Comparison of ENCODE assay signal across 19 mouse cellular contexts in genomic region chr19:43510436-43511220, GRCm38 (mm10). TPM values are rescaled to one million over a fixed set of nuclear protein-coding genes. Genes with fewer than 3 reads are reported as not detected.
DNase-seq lines count a peak whose midpoint lies in the region; ATAC-seq and TF ChIP-seq lines count a peak whose summit lies in the region.
"Had no signal": no experiment of that assay in that cellular context is flagged by ENCODE, and none has a peak within 500 bp of the region (broad histone marks: within the 10 kb centered on the region; RNA-seq: fewer than 3 reads in every experiment).

No protein-coding gene starts in this region.

- H3K36me3 ChIP-seq in liver, postnatal 0 days (replicated peaks; ENCODE audit: insufficient read depth, low read length), result peaks cover 52% of the 10 kb centered on the region
- peaks cover 45% of the 10 kb centered on the region for H3K36me3 ChIP-seq in macrophage (ENCODE audit: inconsistent target)
- H3K36me3 ChIP-seq in kidney, embryonic 14.5 days (ENCODE audit: control insufficient read depth, insufficient read depth, low read length), result peaks cover 31% of the 10 kb centered on the region

- no peak for TF ChIP-seq CTCF in gastrocnemius, adult 2 months (IDR thresholded peaks at IDR 0.05)
- TF ChIP-seq CTCF in liver, postnatal 0 days (IDR thresholded peaks at IDR 0.05; ENCODE audit: low read depth), result no peak

- WGBS in liver, postnatal 0 days (ENCODE audit: insufficient replicate concordance), result 77% methylated on average over 14 of the region's 14 CpGs
- 97% methylated on average over 14 of the region's 14 CpGs for WGBS in macrophage (ENCODE audit: missing documents)
- 93% methylated on average over 14 of the region's 14 CpGs for WGBS in kidney, embryonic 14.5 days

- H3K4me3 ChIP-seq in gastrocnemius, adult 2 months, result no peak overlapping the region
- H3K4me3 ChIP-seq in liver, postnatal 0 days (ENCODE audit: low read depth, low read length), result no peak overlapping the region
- no peak overlapping the region for H3K4me3 ChIP-seq in macrophage (ENCODE audit: inconsistent target)
- H3K4me3 ChIP-seq in kidney, embryonic 14.5 days (ENCODE audit: low read length), result no peak overlapping the region
- H3K4me3 ChIP-seq: embryonic facial prominence, embryonic 15.5 days; erythroblast, embryonic 14.5 days; forebrain, embryonic 10.5 days; heart, adult 2 months; heart, embryonic 12.5 days; hindbrain, embryonic 10.5 days had no signal

- intact Hi-C loops in gastrocnemius, adult 2 months (cut with DNase I), result no loop called here

- ATAC-seq in liver, postnatal 0 days, result no peak
- no peak for ATAC-seq in kidney, embryonic 14.5 days (ENCODE audit: low FRiP score, low TSS enrichment)
- ATAC-seq: forebrain, embryonic 14.5 days had no signal

- H3K27me3 ChIP-seq in liver, postnatal 0 days (ENCODE audit: insufficient read depth, low read length), result no peaks in the 10 kb centered on the region
- H3K27me3 ChIP-seq in kidney, embryonic 14.5 days (ENCODE audit: control insufficient read depth, insufficient read depth, low read length), result no peaks in the 10 kb centered on the region
- H3K27me3 ChIP-seq: embryonic facial prominence, embryonic 15.5 days; heart, embryonic 12.5 days; Patski had no signal

- DNase-seq in gastrocnemius, adult 2 months, result no peak
- no peak for DNase-seq in gastrocnemius, postnatal 25 days
- no peak for DNase-seq in liver, postnatal 0 days
- DNase-seq in liver, result no peak
- DNase-seq in thymus, postnatal 0 days (ENCODE audit: low spot score), result no peak
- DNase-seq: adrenal gland, adult 8-10 months; adrenal gland, postnatal 36 days; cerebellum, adult 9-10 months; heart, adult 2 months had no signal

- H3K27ac ChIP-seq in gastrocnemius, adult 2 months, result peak overlapping the region; percentile 69
- peak overlapping the region; percentile 69 for H3K27ac ChIP-seq in liver, postnatal 0 days (ENCODE audit: low read depth)
- peak overlapping the region; percentile 97 for H3K27ac ChIP-seq in macrophage
- H3K27ac ChIP-seq in kidney, embryonic 14.5 days (ENCODE audit: low read depth, low read length), result no peak overlapping the region
- H3K27ac ChIP-seq: embryonic facial prominence, embryonic 15.5 days; forebrain, embryonic 10.5 days; hindbrain, embryonic 10.5 days; hindbrain, embryonic 14.5 days had no signal

- H3K4me2 ChIP-seq in liver, postnatal 0 days (ENCODE audit: low read depth, low read length), result no peak overlapping the region
- no peak overlapping the region for H3K4me2 ChIP-seq in kidney, embryonic 14.5 days (replicated peaks; ENCODE audit: low read depth, low read length)
- H3K4me2 ChIP-seq: embryonic facial prominence, embryonic 15.5 days; heart, embryonic 12.5 days; hindbrain, embryonic 14.5 days had no signal

- no peaks in the 10 kb centered on the region for H3K9me3 ChIP-seq in liver, postnatal 0 days (ENCODE audit: low read length)
- H3K9me3 ChIP-seq in kidney, embryonic 14.5 days (ENCODE audit: control insufficient read depth, low read length), result no peaks in the 10 kb centered on the region
- H3K9me3 ChIP-seq: embryonic facial prominence, embryonic 15.5 days; forebrain, embryonic 10.5 days; heart, embryonic 12.5 days; hindbrain, embryonic 10.5 days had no signal

- H3K9ac ChIP-seq in liver, postnatal 0 days (replicated peaks), result no peak overlapping the region
- H3K9ac ChIP-seq in kidney, embryonic 14.5 days (ENCODE audit: low read depth, low read length), result no peak overlapping the region
- H3K9ac ChIP-seq: embryonic facial prominence, embryonic 15.5 days; heart, embryonic 12.5 days; hindbrain, embryonic 14.5 days had no signal

- peaks cover 5% of the 10 kb centered on the region for H3K4me1 ChIP-seq in liver, postnatal 0 days (ENCODE audit: insufficient read depth)
- H3K4me1 ChIP-seq in kidney, embryonic 14.5 days (ENCODE audit: control insufficient read depth, insufficient read depth, low read length), result 0 out of 2 replicates have a peak, but pooled peaks cover 3% of the 10 kb centered on the region
- H3K4me1 ChIP-seq: embryonic facial prominence, embryonic 15.5 days; forebrain, embryonic 10.5 days; heart, embryonic 12.5 days; hindbrain, embryonic 10.5 days had no signal

- no peak for TF ChIP-seq EP300 in liver, postnatal 0 days (IDR thresholded peaks at IDR 0.05; ENCODE audit: low read depth)

- H3K79me2 ChIP-seq in macrophage (ENCODE audit: inconsistent target), result peaks cover 72% of the 10 kb centered on the region

RNA-seq across cellular contexts. Expression of gene Got1, which starts 13.8 kb away (rescaled TPM):
- 100 to 1,000 TPM; 316 to 792 TPM for total RNA-seq in gastrocnemius, adult 2 months (2021)
- 100 to 1,000 TPM; 350 to 495 TPM for total RNA-seq in gastrocnemius, postnatal 25 days (2021)
- polyA plus RNA-seq in liver, postnatal 0 days (2015; fragmentation: Nextera tagmentation; extraction: Ambion mirVana), result 127 and 137 TPM in 2 replicates
- 100 to 1,000 TPM in 3 of 26 experiments, 10 to 100 TPM in 22, 1 to 10 TPM in 1; 8.1 to 167 (median 40.8) TPM for total RNA-seq in macrophage (2018; cell fraction: chromatin; rRNA removed)
- 100 to 1,000 TPM in 5 of 26 experiments, 10 to 100 TPM in 21; 54.4 to 123 (median 77.7) TPM for total RNA-seq in macrophage (2018; cell fraction: cytosol; rRNA removed)
- total RNA-seq in macrophage (2018; cell fraction: nucleus; rRNA removed), result 100 to 1,000 TPM in 2 of 26 experiments, 10 to 100 TPM in 24; 16.9 to 138 (median 47.4) TPM
- 86.8 to 158 TPM (median 102 TPM) in 3 replicates for polyA plus RNA-seq in macrophage (2018)
- 38.0 and 43.4 TPM in 2 replicates for polyA plus RNA-seq in kidney, embryonic 14.5 days (2014; fragmentation: Nextera tagmentation; extraction: Ambion mirVana)
- 62.8 and 63.2 TPM in 2 replicates for polyA plus RNA-seq in thymus, postnatal 0 days (2015; fragmentation: Nextera tagmentation; extraction: Ambion mirVana)
